Mouse (Mus musculus) hindbrain, embryonic 12.5 days (tissue): ENCODE results near the gene C1ql1. TPM values are rescaled to one million over a fixed set of nuclear protein-coding genes. Genes with fewer than 3 reads are reported as not detected.

ENCODE experiments used
- ATAC-seq: fragments of 200-750 bp; cut with Nextera tagmentation; 2 replicates; pipeline ENCODE4 v1.8.0; 2017; ENCODE audit warnings: moderate TSS enrichment; ENCODE audit not compliant: low FRiP score
- H3K27ac ChIP-seq: fragments of 300-500 bp; sonication (generic); 2 replicates; pipeline ENCODE4 v1.5.1; 2016; ENCODE audit warnings: mild to moderate bottlenecking
- H3K27me3 ChIP-seq: fragments of 300-500 bp; sonication (generic); 2 replicates; pipeline ENCODE4 v1.6.1; 2016; ENCODE audit warnings: mild to moderate bottlenecking
- H3K36me3 ChIP-seq: fragments of 300-500 bp; sonication (generic); 2 replicates; pipeline ENCODE4 v1.6.1; 2016; ENCODE audit warnings: mild to moderate bottlenecking
- H3K4me1 ChIP-seq: fragments of 300-500 bp; sonication (generic); 2 replicates; pipeline ENCODE4 v1.6.1; 2016
- H3K4me2 ChIP-seq: fragments of 300-500 bp; sonication (generic); replicated peaks from 2 replicates; pipeline ENCODE4 v1.6.1; 2016; ENCODE audit warnings: mild to moderate bottlenecking
- H3K4me3 ChIP-seq: fragments of 300-500 bp; sonication (generic); 2 replicates; pipeline ENCODE4 v1.5.1; 2016; ENCODE audit warnings: mild to moderate bottlenecking
- H3K9ac ChIP-seq: fragments of 300-500 bp; sonication (generic); 2 replicates; pipeline ENCODE4 v1.6.1; 2016; ENCODE audit warnings: mild to moderate bottlenecking, moderate library complexity
- H3K9me3 ChIP-seq: fragments of 300-500 bp; sonication (generic); replicated peaks from 2 replicates; pipeline ENCODE4 v1.6.1; 2016; ENCODE audit warnings: mild to moderate bottlenecking
- WGBS: fragments of 180-500 bp; shearing (Covaris S2); methylation state at CpG from one replicate; pipeline ENCODE4 v1.1.7; 2016; 5-methylcytosine and 5-hydroxymethylcytosine counted together
- polyA plus RNA-seq: library from polyadenylated mRNA; unstranded; fragments of >200 nt; fragmentation: Nextera tagmentation; extraction: Ambion mirVana; gene quantifications from 2 replicates; pipeline ENCODE4 v1.2.1, GENCODE M21; 2016

The C1ql1 gene
- polyA plus RNA-seq, 1 experiment from 2014 or later: 13.2 TPM

- Histone ChIP-seq H3K27me3 (no peaks in the 10 kb centered on the region), H3K4me3 (peak overlapping the region; percentile 76), H3K27ac (peak overlapping the region; percentile 87), H3K4me1 (peaks cover 25% of the 10 kb centered on the region), H3K4me2 (peak overlapping the region; percentile 74), H3K9me3 (no peaks in the 10 kb centered on the region), H3K36me3 (no peaks in the 10 kb centered on the region), H3K9ac (peak overlapping the region; percentile 23; the same call in 1 of the 2 replicates)
- WGBS: 3% methylated on average over 10 of the region's 10 CpGs
- ATAC-seq: peak; percentile 43; the same call in 1 of the 2 replicates
These were observed 21.2 kb downstream of the C1ql1 start for GRCm38 (mm10) chr11:102925351-102925717.

GRCm38 (mm10) chr11:102924557-102925350, 21.7 kb downstream of the C1ql1 start, which contains the start of gene Kif18b:
Gene Kif18b (minus strand): TSS chr11:102925124.
- Histone ChIP-seq H3K36me3 (no peaks in the 10 kb centered on the region), H3K27me3 (no peaks in the 10 kb centered on the region), H3K4me2 (peak within 1 kb of the TSS; percentile 74), H3K4me1 (peaks cover 25% of the 10 kb centered on the region), H3K9ac (peak within 1 kb of the TSS; percentile 70), H3K9me3 (no peaks in the 10 kb centered on the region), H3K4me3 (peak within 1 kb of the TSS; percentile 76), H3K27ac (peak within 1 kb of the TSS; percentile 87)
- under 1% methylated on average over 62 of the region's 62 CpGs for WGBS
- peak; percentile 88 for ATAC-seq

- ATAC-seq: no peak
- Histone ChIP-seq H3K4me1 (peaks cover 25% of the 10 kb centered on the region), H3K36me3 (no peaks in the 10 kb centered on the region), H3K27ac (peak overlapping the region; percentile 52), H3K9ac (no peak overlapping the region), H3K9me3 (no peaks in the 10 kb centered on the region), H3K27me3 (no peaks in the 10 kb centered on the region), H3K4me3 (no peak overlapping the region), H3K4me2 (0 out of 2 replicates have a peak overlapping the region, but pooled peaks have one; percentile 11)
- 67% methylated on average over 6 of the region's 6 CpGs for WGBS
These were observed 25.0 kb downstream of the C1ql1 start for GRCm38 (mm10) chr11:102921491-102921890.

- Histone ChIP-seq H3K4me3 (no peak overlapping the region), H3K4me1 (peaks cover 18% of the 10 kb centered on the region), H3K9ac (no peak overlapping the region), H3K9me3 (no peaks in the 10 kb centered on the region), H3K27ac (no peak overlapping the region), H3K36me3 (peaks cover 32% of the 10 kb centered on the region), H3K4me2 (no peak overlapping the region), H3K27me3 (no peaks in the 10 kb centered on the region)
- ATAC-seq: no peak
- WGBS: 75% methylated on average over 4 of the region's 4 CpGs
These were observed 28.4 kb downstream of the C1ql1 start for GRCm38 (mm10) chr11:102918077-102918476.

- Histone ChIP-seq H3K9me3 (no peaks in the 10 kb centered on the region), H3K27ac (no peak overlapping the region), H3K4me2 (no peak overlapping the region), H3K27me3 (no peaks in the 10 kb centered on the region), H3K36me3 (peaks cover 48% of the 10 kb centered on the region), H3K9ac (no peak overlapping the region), H3K4me1 (no peaks in the 10 kb centered on the region; the same call in 1 of the 2 replicates), H3K4me3 (no peak overlapping the region)
- no peak for ATAC-seq
- 93% methylated on average over 9 of the region's 9 CpGs for WGBS
These were observed 31.1 kb downstream of the C1ql1 start for GRCm38 (mm10) chr11:102915380-102915779.

- no peak overlapping the region for H3K4me3 ChIP-seq
- peaks cover 84% of the 10 kb centered on the region for H3K36me3 ChIP-seq
- no peak overlapping the region for H3K9ac ChIP-seq
- WGBS: 77% methylated on average over 7 of the region's 7 CpGs
- H3K4me1 ChIP-seq: no peaks in the 10 kb centered on the region; the same call in 1 of the 2 replicates
- ATAC-seq: no peak
- H3K4me2 ChIP-seq: no peak overlapping the region
- no peaks in the 10 kb centered on the region for H3K27me3 ChIP-seq
- no peaks in the 10 kb centered on the region for H3K9me3 ChIP-seq
- no peak overlapping the region for H3K27ac ChIP-seq
These were observed 35.1 kb downstream of the C1ql1 start for GRCm38 (mm10) chr11:102911376-102911775.

- no peaks in the 10 kb centered on the region for H3K9me3 ChIP-seq
- WGBS: 77% methylated on average over 7 of the region's 7 CpGs
- H3K9ac ChIP-seq: no peak overlapping the region
- H3K4me1 ChIP-seq: peaks cover 6% of the 10 kb centered on the region; the same call in 1 of the 2 replicates
- no peak overlapping the region for H3K4me2 ChIP-seq
- H3K27ac ChIP-seq: no peak overlapping the region
- ATAC-seq: no peak
- H3K27me3 ChIP-seq: peaks cover 4% of the 10 kb centered on the region
- peaks cover 33% of the 10 kb centered on the region for H3K36me3 ChIP-seq
- H3K4me3 ChIP-seq: no peak overlapping the region
These were observed 42.8 kb downstream of the C1ql1 start for GRCm38 (mm10) chr11:102903654-102904053.

- H3K27me3 ChIP-seq: peaks cover 13% of the 10 kb centered on the region
- H3K9me3 ChIP-seq: no peaks in the 10 kb centered on the region
- H3K4me2 ChIP-seq: no peak overlapping the region
- WGBS: 86% methylated on average over 5 of the region's 5 CpGs
- H3K36me3 ChIP-seq: peaks cover 18% of the 10 kb centered on the region; the same call in 1 of the 2 replicates
- peaks cover 15% of the 10 kb centered on the region for H3K4me1 ChIP-seq
- no peak overlapping the region for H3K27ac ChIP-seq
- ATAC-seq: no peak
- no peak overlapping the region for H3K9ac ChIP-seq
- no peak overlapping the region for H3K4me3 ChIP-seq
These were observed 44.4 kb downstream of the C1ql1 start for GRCm38 (mm10) chr11:102902107-102902506.

GRCm38 (mm10) chr11:102901199-102901598, 45.3 kb downstream of the C1ql1 start:
- peaks cover 10% of the 10 kb centered on the region; the same call in 1 of the 2 replicates for H3K36me3 ChIP-seq
- peaks cover 15% of the 10 kb centered on the region for H3K4me1 ChIP-seq
- peaks cover 21% of the 10 kb centered on the region for H3K27me3 ChIP-seq
- WGBS: 64% methylated on average over 4 of the region's 4 CpGs
- no peak overlapping the region for H3K4me2 ChIP-seq
- no peaks in the 10 kb centered on the region for H3K9me3 ChIP-seq
- H3K9ac ChIP-seq: no peak overlapping the region
- peak; percentile 38; the same call in 1 of the 2 replicates for ATAC-seq
- H3K4me3 ChIP-seq: no peak overlapping the region
- H3K27ac ChIP-seq: no peak overlapping the region

GRCm38 (mm10) chr11:102900763-102901162, 45.7 kb downstream of the C1ql1 start, which contains the start of gene Gfap:
Gene Gfap (minus strand): TSS chr11:102900912.
- Histone ChIP-seq H3K4me1 (peaks cover 15% of the 10 kb centered on the region), H3K4me3 (no peak within 1 kb of the TSS), H3K27ac (no peak within 1 kb of the TSS), H3K36me3 (peaks cover 5% of the 10 kb centered on the region; the same call in 1 of the 2 replicates), H3K4me2 (no peak within 1 kb of the TSS), H3K9me3 (no peaks in the 10 kb centered on the region), H3K9ac (no peak within 1 kb of the TSS), H3K27me3 (peaks cover 26% of the 10 kb centered on the region)
- 15% methylated on average over 7 of the region's 7 CpGs for WGBS
- peak; percentile 35; the same call in 1 of the 2 replicates for ATAC-seq

GRCm38 (mm10) chr11:102898408-102898807, 48.1 kb downstream of the C1ql1 start:
- no peaks in the 10 kb centered on the region for H3K36me3 ChIP-seq
- H3K4me3 ChIP-seq: no peak overlapping the region
- peaks cover 12% of the 10 kb centered on the region for H3K4me1 ChIP-seq
- H3K27me3 ChIP-seq: peaks cover 49% of the 10 kb centered on the region
- H3K9ac ChIP-seq: no peak overlapping the region
- ATAC-seq: no peak
- WGBS: 65% methylated on average over 9 of the region's 9 CpGs
- no peak overlapping the region for H3K27ac ChIP-seq
- no peaks in the 10 kb centered on the region for H3K9me3 ChIP-seq
- H3K4me2 ChIP-seq: no peak overlapping the region

- ATAC-seq: no peak
These were observed 49.8 kb downstream of the C1ql1 start for GRCm38 (mm10) chr11:102896641-102897040.

More at GRCm38 (mm10) chr11:102896641-102897040, 49.8 kb downstream of the C1ql1 start:
- Histone ChIP-seq H3K4me3 (no peak overlapping the region), H3K4me2 (no peak overlapping the region), H3K36me3 (no peaks in the 10 kb centered on the region), H3K9ac (no peak overlapping the region), H3K27ac (no peak overlapping the region), H3K4me1 (peaks cover 17% of the 10 kb centered on the region), H3K27me3 (peaks cover 67% of the 10 kb centered on the region), H3K9me3 (no peaks in the 10 kb centered on the region)
- 80% methylated on average over 20 of the region's 20 CpGs for WGBS
